Mouse (Mus musculus): Measurements from ENCODE around the gene Dock8. TPM values are rescaled to one million over a fixed set of nuclear protein-coding genes. Genes with fewer than 3 reads are reported as not detected.

Dock8 gene
- 10 to 100 TPM; 17.1 to 34.7 TPM for total RNA-seq (2021)
- 5.4 and 9.4 TPM in 2 replicates for polyA plus RNA-seq (2012; rRNA removed)
- long read RNA-seq: 0 reads

DNA sequence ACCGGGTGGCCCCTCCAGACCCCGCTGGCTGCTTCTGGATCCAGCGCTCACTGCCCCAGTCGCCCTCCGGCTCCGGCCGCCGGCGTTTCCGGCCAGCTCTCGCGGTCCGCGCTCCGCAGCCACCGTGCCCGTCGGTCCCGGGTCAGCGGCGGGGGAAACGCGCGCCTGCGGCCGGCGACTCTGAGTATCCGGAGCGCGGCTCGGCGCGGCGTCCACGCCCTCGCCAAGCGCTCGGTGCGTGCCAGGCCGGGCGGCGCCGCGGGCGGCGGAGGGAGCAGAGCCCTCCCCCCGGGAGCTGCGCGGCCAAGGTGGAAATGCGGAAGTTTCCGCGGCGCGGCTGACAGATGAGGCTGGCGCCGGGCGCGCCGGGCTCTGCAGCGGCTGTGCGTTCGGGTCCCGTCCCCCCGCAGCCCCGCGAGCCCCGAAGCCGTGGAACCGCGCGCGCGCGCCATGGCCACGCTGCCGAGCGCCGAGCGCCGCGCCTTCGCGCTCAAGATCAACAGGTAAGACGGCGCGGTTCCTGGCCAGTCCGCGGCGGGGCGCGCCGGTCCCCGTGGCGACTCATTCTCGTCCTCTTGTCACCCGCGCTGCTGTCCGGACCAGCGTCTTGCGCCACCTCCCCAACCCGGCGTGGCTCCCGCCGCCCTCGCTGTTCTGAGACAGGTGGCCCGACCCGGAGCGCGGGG is at the start of gene Dock8:
Gene Dock8 (plus strand): TSS at position 334 of the 686 bp plus-strand sequence.
- DNase-seq: peak; percentile 90

DNA sequence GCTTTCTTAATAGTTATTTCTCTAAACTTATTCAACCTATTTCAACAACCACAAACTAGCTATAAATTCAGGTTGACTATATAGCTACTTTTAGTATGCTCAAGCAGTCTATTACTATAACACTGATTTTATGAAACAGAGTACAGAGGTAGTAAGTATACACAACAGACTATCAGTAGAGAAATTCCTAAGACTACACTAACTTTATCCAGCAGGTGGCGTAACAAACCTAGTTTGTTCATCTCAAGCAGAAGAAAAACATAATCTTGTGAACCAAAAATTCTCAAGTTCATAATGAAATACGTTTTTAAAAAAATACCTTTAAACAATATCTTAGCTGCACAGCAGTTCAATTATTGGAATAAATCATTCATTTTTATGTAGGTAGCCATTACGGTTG is 40.8 kb upstream of the Dock8 start:
- no peak for DNase-seq

DNA sequence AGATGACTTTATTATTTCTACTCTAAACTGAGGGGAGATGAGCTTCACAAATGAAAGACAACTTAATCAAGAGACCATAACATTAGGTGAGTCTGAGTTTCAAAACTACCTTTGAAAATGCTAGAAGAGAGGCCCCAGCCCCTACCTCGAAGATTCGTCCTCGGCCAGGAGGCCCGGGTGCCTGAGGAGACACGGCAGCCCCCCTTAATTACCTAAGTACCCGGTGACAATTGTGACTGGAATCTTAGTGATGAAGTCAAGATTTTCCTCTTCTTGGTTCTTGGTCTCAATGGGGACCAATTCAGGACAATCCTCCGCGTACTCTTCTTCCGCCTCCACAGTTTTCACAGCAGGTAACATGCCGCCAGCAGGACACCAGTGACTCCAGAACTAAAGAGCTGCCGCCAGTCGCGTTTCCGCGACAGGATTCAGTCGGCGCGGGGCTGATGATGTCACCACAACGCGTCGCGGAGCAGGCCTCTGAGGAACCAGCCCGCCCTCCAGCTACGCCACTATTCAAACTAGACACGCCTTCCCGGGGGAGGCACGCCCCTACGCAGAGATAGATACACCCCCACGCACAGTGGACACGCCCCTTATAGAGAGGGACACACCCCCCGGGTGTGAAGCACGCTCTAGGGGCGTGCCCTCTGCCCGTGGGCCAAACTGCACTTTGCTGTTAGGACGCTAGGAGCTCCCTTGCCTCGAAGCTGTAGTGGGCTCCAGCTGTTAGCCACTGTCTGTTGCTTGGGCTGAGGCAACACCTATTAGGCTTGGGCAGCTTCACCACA is 38.0 kb upstream of the Dock8 start, which contains the start of gene Cbwd1:
Gene Cbwd1 (minus strand): TSS at position 439 of the 791 bp plus-strand sequence.
- peak; percentile 98 for DNase-seq

DNA sequence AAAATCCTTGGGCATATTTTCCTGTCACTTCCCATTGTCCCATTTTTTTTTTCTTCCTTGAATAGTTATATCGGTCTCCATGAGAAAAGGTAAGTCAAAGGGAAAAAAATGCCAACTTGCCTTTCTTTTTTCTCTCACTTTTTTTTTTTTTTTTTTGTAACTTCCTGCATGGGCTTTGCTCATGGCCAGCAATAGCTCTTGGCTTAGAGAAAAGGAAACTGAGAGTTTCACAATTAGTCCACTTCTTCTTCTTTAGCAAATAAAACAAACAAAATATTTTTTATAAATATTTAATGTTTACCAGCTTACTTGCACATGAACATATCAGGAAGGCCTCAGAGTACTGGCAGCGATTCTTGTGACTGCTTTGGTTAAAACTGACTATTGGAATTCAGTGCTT is 33.1 kb upstream of the Dock8 start:
- DNase-seq: no peak

DNA sequence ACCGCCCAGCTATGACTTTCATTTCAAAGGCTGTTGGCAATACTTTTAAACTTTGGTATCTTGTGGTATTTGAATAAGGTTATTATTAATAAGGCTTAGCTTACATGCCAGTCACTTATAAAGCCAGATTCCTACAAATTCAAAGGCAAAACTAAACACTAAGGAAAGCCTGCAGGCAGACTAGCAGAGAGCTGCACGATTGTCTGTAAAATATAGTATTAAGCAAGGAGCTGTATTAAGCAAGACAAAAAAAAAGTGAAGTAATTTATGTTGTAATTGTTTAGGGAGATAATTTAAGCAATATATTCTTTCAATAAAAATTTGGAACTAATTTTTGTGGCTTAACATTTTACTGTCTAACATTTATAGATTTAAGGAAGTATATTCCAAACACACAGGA is 32.4 kb upstream of the Dock8 start:
- no peak for DNase-seq

DNA sequence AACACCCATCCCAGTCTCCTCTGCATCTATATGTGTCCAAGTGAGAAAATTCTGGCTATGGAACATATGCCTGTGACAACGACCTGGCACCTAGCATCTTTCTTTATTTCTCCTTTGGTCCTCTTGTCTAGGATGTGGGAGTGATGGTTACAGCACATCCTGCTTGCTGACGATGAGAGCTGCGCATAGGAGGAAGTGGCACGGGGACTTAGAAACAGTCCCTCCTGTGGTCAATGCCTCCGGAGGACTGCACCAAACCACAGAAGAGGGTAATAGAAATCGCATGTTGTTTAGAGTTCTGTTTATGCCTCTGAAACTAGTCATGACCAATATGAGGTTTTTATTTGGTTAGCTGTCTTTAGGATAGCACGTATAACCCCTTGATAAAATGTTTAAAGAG is 28.0 kb upstream of the Dock8 start:
- no peak for DNase-seq

DNA sequence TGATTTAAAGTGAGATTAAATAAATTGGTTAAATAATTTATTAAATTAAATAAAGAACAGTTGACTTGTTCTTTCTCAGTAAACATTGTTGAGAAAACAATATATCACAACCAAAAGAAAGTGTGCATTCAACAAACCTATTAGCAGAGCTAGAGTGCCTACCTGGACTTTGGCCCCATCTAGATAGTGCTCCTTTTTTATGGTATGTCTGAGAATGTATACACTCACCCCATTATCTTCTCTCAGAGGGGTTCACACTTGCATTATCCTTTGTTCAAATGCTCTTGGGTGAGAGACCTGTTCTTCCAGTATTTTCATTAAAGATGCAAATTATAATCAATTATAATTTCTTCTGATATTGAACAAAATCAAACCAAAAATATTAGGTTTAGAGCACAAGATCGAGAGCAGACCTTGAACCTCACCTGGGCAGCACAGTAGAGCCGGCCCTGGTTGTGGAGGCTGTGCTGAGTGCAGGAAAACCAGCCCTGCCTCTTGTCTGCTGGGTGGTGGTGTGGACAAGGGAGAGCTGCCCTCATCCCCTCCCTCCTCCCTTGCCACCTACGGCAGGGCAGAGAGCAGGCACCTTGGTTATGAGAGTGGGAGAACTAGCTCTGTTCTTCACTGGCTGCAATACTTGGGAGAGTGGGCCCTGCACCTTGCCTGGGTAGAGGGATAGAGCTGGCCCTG is 26.5 kb upstream of the Dock8 start:
- DNase-seq: no peak

DNA sequence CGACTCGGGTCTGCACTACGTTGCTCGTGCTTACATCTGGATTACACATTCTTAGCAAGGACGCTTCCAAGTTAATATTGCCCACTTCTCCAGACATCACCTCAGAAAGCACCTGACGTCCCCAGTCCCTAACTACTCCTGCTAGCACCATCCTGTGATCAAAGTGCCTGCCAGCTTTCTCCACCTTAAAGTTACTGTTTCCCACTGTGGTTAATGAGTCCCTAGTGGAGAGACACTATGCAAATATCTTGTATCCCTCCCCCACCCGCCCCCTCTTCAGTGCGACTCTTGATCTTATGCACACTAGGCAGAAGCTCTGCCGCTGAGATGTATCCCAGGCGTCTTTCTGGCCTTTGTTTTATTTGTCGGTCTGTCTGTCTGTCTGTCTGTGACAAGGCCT is 21.3 kb upstream of the Dock8 start:
- no peak for DNase-seq

DNA sequence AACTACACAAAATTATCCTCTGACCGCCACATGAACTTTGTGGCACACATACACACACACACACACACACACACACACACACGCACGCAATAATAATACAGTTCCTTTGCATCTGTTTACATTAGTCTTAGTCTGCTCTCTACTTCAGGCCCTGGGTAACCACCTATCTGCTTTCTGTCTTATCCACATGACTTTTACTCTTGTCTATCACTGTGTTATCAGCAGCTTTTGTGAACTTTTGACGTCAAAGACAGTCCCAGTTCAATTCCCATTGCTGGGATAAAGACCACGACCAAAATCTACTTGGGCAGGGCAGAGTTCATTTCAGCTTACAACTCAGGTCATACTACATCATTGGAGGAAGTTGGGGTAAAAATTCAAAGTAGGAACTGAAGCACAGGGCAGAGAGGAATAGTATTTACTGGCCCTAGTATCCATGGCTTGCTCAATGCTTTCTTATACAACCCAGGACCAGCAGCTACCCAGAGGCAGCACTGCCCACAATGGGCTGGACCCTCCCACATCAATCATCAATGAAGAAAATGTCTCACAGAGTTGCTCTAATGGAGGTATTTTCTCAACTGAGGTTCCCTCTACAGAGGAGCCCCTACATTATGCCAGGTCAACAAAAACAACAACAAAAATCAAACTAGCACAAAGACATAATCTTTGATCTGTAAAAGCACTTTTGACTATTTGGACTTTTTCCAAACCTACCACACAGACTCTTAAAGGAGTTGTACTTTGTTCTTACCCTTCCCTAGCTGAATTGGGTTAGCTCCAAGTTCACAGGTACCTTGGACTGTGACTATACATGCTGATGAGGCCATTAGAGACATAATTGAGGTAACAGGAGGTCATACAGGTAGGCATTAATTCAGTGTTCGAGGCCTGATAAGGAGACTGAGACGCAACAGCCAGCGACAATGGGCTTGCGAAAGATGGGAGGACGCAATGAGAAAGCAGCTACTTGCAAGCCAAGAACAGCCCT is 20.2 kb upstream of the Dock8 start:
- DNase-seq: no peak

DNA sequence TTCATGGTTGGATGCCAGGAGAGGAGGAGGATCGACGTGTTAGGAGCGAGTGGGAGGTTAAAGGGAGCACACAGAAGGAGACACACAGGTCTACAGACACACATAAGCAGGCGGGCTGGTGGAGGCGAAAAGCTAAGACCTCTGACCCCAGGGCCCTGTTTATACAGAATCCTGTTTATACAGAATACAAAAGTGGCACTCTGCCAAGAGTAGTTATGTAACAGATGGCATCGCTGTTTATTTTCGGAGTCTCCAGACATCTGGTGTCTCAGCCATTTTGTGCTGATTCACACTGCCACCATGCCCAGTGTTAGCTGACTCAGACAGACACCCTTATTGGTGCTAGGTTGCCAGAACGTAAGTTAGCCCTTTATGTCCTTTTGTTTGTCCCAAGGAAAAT is 18.0 kb upstream of the Dock8 start:
- DNase-seq: peak; percentile 42

DNA sequence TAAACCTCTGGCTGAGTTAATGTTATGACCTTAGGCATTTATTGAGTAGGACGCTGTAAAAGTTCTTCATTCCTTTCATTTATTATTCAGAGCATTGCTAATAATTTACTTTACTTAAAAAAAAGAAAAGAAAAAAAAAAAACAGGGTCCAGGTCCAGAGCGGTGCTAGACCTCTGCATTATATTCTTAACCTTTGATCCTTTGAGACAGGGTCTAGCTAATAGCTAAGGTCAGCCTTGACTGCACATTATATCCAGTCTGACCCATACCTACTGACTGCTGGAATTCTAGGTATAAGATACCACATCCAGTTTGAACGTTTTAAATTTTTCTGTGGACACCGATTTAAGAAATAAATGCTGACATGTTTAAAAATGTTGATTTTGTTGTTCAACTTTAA is 16.3 kb upstream of the Dock8 start:
- DNase-seq: no peak

DNA sequence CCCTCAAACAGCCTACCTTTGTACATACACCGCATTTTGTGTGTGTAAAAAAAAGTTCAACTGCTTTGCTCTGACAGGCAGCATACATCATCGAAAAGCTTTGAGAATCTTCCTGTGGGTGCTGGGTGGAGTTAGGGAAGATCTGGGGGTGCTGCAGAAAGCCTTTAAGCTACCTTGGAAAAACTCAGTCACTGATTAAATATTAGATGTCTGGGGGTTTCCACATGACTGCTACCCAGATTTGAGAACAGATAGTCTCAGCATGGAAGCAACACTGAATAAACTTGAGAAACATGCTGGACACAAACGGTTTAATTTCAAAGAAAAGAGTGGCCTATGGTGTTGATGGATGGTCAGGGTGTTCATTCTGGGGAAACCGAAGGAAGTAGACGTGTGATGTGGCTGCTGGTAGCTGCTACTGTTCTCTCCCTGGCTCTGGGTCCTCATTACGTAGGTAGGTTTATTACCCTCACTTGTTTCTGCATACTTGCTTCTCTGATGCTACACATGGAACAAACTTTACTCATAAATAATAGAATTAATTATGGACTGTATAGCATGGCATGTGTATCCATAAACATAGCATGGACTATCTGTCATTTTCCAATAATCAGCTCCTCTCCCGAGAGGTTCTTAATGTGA is 15.4 kb upstream of the Dock8 start:
- DNase-seq: no peak

DNA sequence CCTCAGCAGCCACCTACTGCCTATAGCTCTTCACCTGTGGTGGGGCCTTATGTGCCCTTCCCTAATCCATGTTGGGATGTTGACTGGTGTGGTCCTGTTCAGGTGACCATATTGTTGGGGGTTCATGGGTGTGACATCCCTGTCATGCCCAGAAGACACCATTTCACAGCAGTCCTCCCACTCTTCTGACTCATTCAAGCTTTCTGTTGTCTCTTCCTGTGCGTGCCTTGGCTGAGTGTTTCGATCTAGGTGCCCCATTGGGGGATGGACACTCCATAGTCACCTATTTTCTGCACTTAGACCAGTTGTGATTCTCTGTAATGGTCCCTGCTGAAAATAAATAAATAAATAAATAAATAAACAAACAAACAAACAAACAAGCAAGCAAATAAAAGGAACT is 14.3 kb upstream of the Dock8 start:
- DNase-seq: no peak

DNA sequence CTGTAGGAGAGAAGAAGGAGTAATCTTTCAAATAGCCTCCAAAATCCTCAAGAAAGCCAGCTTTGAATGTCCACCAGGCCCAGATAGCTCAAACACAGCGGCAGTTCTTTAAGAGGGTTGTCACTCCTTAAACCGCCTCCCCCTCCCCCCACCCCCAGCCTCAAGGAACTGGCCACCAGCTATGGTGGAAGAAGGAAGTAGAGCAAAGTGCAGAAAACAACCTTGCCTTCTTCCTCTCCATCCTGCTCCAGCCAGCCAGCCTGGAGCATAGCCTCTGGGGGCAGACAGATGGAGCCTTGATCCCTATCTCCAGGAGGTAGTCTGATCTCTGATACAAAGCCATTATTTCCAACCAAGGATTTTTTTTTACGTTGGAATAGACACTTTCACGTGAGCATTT is 12.0 kb upstream of the Dock8 start:
- DNase-seq: no peak

DNA sequence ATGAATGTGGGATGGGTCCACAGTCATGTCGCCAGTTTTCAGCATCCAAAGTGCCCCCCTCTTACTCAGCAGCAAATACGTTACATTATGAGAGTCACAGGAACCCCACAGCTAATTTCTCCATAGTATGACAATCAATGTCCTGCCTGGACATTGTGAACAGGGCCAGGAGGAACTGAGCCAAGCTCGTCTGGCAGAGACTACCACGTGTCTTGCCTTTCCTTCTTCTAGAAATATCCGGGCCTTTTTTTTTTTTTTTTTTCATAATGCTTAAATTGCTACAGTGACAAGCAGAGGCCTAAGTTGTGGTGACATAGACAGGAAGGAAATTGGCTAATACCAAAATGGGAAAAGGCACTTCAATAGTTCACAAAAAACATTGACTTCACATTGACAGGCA is 10.5 kb upstream of the Dock8 start:
- no peak for DNase-seq

DNA sequence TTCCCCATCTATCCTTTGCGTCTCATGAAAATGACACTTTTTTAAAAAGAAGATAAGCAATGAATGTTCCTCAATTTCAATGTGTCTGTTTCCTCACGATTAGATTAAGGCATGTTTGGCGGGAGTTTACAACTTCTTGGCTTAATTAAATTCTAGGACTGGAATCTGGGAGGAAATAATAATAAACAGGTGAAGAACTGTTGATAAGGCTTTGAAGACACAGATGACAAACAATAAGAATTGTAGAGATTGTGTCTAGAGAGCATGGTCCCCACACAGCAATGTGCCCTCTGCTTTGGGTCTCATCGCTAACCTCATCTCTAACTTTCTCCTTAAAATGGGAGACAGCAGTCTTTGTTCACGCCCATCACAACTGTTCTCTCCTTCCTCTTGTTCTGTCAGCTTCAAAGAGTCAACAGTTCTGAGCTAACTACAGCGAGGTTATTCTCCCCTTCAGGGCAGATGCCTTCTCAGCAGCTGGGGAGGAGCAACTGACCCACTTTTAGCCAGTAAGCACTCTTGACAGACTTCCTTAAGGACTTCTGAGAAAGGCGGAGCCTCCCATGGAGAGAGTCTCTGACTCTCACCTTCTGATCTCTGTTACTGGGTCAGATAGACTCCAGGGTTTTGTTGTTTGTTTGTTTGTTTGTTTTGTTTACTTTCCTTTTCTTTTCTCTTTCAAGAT is 9.1 kb upstream of the Dock8 start:
- DNase-seq: no peak

DNA sequence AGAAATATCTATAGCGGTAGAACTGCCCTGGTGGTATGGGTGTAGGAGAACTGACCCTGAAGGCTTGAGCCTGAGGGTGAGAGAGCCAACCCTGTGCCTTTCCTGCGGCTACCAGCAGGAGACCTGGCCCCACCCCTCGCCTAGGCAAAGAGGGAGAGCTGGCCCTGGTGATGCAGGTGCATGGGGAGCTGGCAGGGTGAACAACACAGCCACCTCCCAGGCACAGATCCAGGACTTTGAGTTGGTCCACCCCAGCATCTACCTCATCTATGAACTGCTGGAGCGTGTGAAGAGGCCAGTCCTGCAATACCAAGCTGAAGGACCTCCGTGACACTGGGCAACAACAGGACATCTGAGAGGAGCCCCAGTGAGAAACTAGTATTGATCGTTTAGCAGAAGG is 5.8 kb upstream of the Dock8 start:
- no peak for DNase-seq

DNA sequence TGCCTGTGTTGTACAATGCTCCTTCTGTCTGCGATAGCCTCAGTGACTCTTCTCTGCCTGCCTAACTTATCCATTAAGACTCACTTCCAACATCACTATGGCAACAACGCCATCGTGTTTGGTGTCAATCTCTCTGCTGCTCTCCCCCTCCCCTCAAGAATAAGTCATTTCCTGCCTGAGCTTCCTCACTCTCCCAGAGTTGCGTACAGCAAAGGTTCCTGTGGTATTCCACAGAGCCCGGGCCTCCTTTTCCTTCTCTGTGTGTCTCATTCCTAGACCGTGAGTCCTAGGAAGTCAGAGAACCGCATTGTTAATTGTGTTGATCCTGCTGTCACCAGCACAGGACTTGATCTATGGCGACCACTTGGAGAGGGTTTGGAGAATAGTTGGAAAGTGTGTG is 4.4 kb upstream of the Dock8 start:
- no peak for DNase-seq

DNA sequence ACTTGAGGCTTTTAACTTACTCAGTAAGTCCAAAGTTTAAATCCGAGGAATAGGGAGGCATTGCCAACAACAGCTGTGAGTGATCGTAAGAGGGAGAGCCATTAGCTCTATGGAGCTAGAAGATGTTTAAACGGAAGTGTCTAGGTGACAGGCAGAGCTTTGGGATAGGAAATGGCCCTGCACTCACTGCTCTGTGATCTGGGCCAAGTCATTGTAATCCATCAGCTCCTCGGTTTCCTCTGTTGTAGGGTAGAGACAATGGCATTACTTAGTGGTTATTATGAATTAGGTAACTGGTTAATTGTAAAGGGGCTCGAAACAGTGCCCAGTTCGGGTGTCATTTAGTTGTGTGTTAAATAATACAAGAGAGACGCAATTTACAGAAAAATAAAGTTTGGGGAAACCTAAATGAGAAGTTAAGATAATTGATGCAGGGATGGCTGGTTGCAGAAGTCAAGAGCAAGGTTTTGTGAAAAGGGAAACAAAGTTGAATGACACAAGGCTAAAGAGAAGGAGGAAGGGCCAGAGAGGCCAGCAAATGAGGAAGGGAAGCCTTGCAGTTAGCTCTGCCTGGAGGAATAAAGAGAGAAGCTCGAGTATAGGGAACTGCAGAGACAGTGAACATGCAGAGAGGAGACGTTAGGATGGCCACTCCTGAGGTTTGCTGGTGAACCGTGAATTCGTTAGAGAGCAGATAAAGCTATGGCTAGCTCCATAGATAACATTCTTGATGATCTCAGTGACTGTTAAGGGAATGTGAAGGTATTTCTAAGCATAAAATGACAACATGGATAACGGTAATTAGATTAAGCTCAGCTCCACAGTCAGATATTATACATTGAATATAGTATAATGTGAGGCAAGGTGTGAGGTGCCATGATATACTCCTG is 2.3 kb upstream of the Dock8 start:
- no peak for DNase-seq

DNA sequence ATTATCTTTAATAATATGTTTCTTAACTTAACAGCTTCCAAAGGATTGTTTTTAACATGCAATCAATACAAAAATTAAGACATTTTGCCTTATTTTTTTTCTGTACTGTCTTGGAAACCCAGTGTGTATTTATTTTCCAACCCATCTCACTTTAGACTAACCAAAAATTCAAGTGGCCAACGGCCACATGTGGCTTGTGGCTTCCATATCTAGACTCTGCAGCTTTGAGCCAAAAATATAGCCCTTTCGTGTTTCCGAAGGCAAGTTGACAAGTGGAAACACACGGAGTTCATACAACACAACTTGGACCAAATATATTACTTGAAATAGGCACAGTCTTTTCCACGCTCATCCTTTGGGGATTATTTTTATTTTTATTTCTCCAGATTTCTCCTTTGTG is 773 bp upstream of the Dock8 start:
- DNase-seq: no peak
